Mouse (Mus musculus): ENCODE measurements around the gene Dusp22. TPM values are rescaled to one million over a fixed set of nuclear protein-coding genes. Genes with fewer than 3 reads are reported as not detected.

Dusp22 gene
- polyA plus RNA-seq (2012), result 0.03 and 0.06 TPM in 2 replicates

DNA sequence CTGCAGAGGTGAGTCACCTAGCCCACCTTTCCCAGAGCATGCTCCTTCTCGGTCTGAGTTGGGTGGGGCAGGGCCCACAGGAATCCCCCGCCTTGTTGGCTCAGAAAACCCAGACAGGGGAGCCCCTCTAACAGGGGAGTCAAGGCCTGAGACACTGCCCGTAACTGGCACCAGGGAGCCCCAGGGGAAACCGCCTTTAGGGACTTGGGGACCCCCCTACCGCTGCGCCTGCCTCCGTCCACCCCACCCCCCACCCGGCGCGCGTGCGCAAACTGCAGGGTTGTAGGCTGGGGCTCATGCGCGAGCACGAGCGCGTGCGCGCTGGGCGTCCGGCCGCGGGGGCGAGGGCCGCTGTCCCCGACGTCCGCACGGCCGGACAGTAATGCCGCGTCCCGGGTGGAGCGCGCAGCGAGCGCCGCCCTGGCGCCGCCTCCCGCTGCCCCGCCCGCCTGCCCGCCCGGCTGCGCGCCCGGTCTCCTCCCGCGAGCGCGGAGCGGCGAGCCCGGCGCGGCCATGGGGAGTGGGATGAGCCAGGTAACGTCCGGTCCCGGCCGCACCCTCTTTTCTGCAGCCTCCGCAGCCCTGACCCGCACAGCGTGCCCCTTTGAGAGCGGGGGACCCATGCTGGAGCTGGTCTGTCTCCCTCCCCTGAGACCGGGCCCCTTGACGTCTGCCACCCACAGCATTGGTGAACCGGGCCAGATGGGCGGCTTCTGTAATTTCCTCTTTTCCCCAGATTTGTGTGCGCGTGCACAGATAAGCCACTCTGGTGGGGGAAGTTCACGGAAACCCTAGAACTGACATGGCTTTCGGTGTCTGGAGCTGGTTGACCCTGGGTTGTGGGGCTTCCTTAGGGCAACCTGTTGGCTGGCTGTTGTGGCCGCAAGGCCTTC is at the start of gene Dusp22:
Gene Dusp22 (plus strand): TSS at position 387 of the 893 bp plus-strand sequence.
- peaks cover 16% of the 10 kb centered on the region for H3K27me3 ChIP-seq (ENCODE audit: control insufficient read depth)
- H3K4me3 ChIP-seq (replicated peaks), result peak within 1 kb of the TSS; percentile 56
- no peaks in the 10 kb centered on the region; the same call in 1 of the 2 replicates for H3K4me1 ChIP-seq (ENCODE audit: control insufficient read depth)
- no peaks in the 10 kb centered on the region for H3K36me3 ChIP-seq (ENCODE audit: control insufficient read depth)
- TF ChIP-seq GATA1 (IDR thresholded peaks at IDR 0.05; ENCODE audit: low read length), result no peak
- no peak for TF ChIP-seq TAL1 (IDR thresholded peaks at IDR 0.05; ENCODE audit: low read length)
- H3K9me3 ChIP-seq (ENCODE audit: control insufficient read depth, low read length), result no peaks in the 10 kb centered on the region

DNA sequence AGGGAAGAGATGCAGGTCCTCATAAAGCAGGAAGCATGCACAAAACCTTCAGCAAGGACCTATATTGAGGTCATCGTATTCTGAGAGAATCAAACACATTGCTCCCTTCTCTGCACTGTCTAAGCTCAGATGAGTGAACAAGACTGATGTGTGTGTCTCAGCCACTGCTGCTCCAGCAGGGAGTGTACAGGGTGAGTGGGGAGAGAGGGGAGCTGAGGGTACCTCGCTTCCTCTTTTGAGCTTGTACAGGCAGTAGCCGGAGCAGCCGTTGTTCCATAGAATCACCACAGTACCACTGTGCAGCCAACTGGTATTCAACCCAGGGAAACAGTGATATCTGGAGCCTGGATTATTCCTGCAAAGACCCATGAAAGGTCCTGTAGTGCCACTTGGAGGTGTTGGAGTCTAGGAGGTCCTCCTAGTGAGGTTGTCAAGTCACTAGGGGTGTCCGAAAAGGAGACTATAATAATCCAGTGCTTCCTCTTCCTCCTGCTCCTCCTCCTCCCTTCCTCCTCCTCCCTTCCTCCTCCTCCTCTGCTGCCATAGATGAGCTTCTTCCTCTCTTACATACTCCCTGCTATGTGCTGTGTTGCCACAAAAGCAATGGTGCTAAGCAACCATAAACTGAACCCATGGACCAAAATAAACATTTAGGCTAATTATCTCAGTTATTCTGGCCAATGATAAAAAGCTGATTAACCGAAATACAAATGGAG is 47.6 kb upstream of the Dusp22 start:
- no peaks in the 10 kb centered on the region for H3K4me1 ChIP-seq (ENCODE audit: control insufficient read depth)
- no peaks in the 10 kb centered on the region for H3K27me3 ChIP-seq (ENCODE audit: control insufficient read depth)
- H3K36me3 ChIP-seq (ENCODE audit: control insufficient read depth), result no peaks in the 10 kb centered on the region
- no peaks in the 10 kb centered on the region for H3K9me3 ChIP-seq (ENCODE audit: control insufficient read depth, low read length)
- TF ChIP-seq GATA1 (IDR thresholded peaks at IDR 0.05; ENCODE audit: low read length), result no peak
- TF ChIP-seq TAL1 (IDR thresholded peaks at IDR 0.05; ENCODE audit: low read length), result no peak
- H3K4me3 ChIP-seq (replicated peaks), result no peak overlapping the region

DNA sequence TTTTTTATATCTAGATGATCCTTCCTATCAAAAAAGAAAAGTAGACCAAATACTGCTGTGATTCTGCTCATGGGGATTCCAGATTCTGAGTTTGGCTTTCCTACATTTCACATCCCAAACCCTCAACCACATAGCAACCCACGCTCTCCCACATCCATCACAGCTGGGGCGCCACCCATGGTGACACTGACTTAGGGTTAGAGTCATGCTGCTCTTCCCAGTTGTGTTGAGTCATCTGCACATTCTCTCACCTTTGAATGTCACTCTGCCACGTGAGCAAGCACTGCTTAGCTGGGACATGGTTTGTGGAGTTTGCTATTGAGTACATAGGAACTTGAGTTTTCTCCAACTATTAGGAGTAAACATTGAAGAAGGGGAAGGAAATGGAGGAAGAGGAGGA is 40.1 kb upstream of the Dusp22 start:
- no peaks in the 10 kb centered on the region for H3K27me3 ChIP-seq (ENCODE audit: control insufficient read depth)
- H3K36me3 ChIP-seq (ENCODE audit: control insufficient read depth), result no peaks in the 10 kb centered on the region
- no peak for TF ChIP-seq GATA1 (IDR thresholded peaks at IDR 0.05; ENCODE audit: low read length)
- TF ChIP-seq TAL1 (IDR thresholded peaks at IDR 0.05; ENCODE audit: low read length), result no peak
- H3K4me3 ChIP-seq (replicated peaks), result no peak overlapping the region
- H3K4me1 ChIP-seq (ENCODE audit: control insufficient read depth), result no peaks in the 10 kb centered on the region
- H3K9me3 ChIP-seq (ENCODE audit: control insufficient read depth, low read length), result no peaks in the 10 kb centered on the region

DNA sequence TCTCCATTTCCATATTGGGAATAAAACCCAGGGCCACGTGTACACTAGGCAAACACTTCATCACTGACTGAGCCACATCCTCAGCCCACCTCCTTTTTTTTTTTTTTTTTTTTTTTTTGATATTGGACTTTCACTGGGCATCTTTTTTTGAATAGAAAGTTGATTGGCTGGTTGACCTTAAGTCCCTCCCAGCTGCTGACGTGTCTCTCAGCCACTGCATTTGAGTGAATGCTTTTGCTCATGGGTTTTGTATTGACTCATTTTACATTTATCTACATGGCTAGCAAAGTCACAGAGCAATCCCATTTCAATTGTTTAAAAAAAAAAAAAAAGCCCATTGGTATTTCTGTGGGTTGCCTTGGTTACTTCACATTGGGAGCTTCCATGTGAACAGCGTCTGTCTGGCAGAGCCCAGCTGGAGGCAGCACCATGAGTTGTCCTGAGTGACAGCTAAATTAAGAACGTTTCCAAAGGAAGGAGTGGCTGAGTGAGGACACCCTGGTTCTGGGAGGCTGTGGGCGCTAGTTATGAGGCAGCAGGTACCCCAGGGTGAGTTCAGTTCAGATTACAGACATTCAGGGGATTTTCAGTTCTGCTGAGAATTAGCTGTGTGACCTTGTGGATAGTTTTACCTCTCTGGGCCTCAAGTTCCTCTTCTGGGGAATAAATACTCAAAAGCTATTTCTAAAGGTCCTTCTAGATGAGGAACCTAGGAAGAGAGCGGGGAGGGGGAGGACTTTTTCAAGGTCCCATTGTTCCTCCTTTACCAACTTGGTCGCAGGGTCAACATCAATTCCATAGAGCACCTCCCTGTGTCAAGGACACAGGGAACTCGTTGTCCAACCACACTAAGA is 31.4 kb upstream of the Dusp22 start:
- Histone ChIP-seq H3K36me3 (ENCODE audit: control insufficient read depth) (no peaks in the 10 kb centered on the region), H3K4me1 (ENCODE audit: control insufficient read depth) (no peaks in the 10 kb centered on the region), H3K9me3 (ENCODE audit: control insufficient read depth, low read length) (no peaks in the 10 kb centered on the region), H3K4me3 (replicated peaks) (no peak overlapping the region), H3K27me3 (ENCODE audit: control insufficient read depth) (no peaks in the 10 kb centered on the region)
- TF ChIP-seq GATA1 (IDR thresholded peaks at IDR 0.05; ENCODE audit: low read length) (no peak), TAL1 (IDR thresholded peaks at IDR 0.05; ENCODE audit: low read length) (no peak; the same call in 2 of the 3 replicates)

DNA sequence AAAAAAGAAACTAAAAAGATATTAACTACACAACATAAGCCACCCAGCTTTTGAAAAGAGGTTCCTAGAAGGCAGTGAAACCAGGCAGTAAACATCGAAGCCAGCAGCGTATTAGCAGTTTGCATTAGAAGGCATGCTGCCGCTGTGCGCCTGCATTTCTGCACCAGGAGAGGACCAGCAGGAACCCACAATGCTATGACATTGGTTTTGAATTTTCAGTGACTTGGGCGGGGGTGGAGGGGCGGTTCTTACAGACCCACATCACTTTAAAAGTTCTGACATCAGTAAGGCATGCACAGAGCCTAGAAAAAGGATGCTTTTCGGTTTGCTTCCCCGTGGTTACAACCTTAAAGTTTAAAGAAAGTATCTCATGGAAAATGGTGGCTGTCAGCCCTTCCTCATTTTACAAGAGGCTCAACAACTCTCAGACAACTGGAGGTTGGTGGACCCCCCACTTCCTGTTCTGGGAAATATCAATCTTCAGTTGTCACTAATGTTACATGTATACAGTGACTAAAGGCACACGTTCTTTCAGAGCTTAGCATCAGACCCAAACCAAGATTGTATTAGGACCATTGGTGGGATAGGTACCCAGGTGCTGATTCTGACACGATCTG is 29.9 kb upstream of the Dusp22 start:
- no peaks in the 10 kb centered on the region for H3K9me3 ChIP-seq (ENCODE audit: control insufficient read depth, low read length)
- H3K4me1 ChIP-seq (ENCODE audit: control insufficient read depth), result no peaks in the 10 kb centered on the region
- H3K4me3 ChIP-seq (replicated peaks), result no peak overlapping the region
- H3K36me3 ChIP-seq (ENCODE audit: control insufficient read depth), result no peaks in the 10 kb centered on the region
- TF ChIP-seq GATA1 (IDR thresholded peaks at IDR 0.05; ENCODE audit: low read length) (no peak), TAL1 (IDR thresholded peaks at IDR 0.05; ENCODE audit: low read length) (no peak)
- no peaks in the 10 kb centered on the region for H3K27me3 ChIP-seq (ENCODE audit: control insufficient read depth)

DNA sequence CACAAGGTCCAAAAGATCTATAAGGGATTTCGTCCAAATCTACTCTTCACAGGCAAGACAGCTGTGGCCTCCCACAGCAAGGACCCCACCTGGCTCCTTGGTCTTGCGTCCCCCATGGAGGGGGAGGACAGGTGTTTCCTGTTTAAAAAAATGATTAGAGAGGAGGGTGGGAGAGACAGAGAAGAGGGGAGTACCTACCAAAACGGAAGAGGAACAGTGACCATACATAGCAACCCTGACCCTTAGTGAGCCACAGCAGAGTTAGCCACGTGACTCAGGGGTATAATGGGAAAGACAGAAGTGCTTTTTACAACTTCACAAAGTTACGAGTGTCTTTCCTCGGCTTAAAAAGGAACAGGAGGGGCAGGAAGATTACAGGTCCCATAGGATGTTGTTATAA is 26.8 kb upstream of the Dusp22 start:
- no peak for TF ChIP-seq GATA1 (IDR thresholded peaks at IDR 0.05; ENCODE audit: low read length)
- no peak for TF ChIP-seq TAL1 (IDR thresholded peaks at IDR 0.05; ENCODE audit: low read length)
- no peak overlapping the region for H3K4me3 ChIP-seq (replicated peaks)

DNA sequence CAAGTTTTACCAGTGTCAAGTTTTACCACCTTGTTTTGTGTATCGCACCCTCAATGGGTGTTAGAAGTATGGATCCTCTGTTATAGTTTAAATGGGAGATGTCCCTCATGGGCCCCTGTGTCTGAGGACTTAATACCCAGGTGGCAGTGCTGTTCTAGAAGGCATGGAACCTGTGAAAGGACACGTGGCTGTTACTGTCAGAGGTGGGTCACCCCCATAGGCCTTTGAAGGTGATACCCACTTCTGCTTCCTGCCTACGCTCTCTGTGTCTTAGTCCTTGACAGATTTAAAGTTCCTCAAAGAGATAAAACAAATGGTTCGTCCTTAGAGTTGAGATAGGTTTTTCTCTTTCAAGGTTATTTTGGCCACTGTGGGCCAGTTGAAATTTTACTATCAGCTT is 23.3 kb upstream of the Dusp22 start:
- Histone ChIP-seq H3K36me3 (ENCODE audit: control insufficient read depth) (no peaks in the 10 kb centered on the region), H3K27me3 (ENCODE audit: control insufficient read depth) (no peaks in the 10 kb centered on the region), H3K9me3 (ENCODE audit: control insufficient read depth, low read length) (no peaks in the 10 kb centered on the region), H3K4me1 (ENCODE audit: control insufficient read depth) (no peaks in the 10 kb centered on the region), H3K4me3 (replicated peaks) (no peak overlapping the region)
- TF ChIP-seq GATA1 (IDR thresholded peaks at IDR 0.05; ENCODE audit: low read length), result no peak
- no peak for TF ChIP-seq TAL1 (IDR thresholded peaks at IDR 0.05; ENCODE audit: low read length)

More for the DNA sequence above, 26.8 kb upstream of the Dusp22 start:
- Histone ChIP-seq H3K27me3 (ENCODE audit: control insufficient read depth) (no peaks in the 10 kb centered on the region), H3K9me3 (ENCODE audit: control insufficient read depth, low read length) (no peaks in the 10 kb centered on the region), H3K4me1 (ENCODE audit: control insufficient read depth) (no peaks in the 10 kb centered on the region), H3K36me3 (ENCODE audit: control insufficient read depth) (no peaks in the 10 kb centered on the region)

DNA sequence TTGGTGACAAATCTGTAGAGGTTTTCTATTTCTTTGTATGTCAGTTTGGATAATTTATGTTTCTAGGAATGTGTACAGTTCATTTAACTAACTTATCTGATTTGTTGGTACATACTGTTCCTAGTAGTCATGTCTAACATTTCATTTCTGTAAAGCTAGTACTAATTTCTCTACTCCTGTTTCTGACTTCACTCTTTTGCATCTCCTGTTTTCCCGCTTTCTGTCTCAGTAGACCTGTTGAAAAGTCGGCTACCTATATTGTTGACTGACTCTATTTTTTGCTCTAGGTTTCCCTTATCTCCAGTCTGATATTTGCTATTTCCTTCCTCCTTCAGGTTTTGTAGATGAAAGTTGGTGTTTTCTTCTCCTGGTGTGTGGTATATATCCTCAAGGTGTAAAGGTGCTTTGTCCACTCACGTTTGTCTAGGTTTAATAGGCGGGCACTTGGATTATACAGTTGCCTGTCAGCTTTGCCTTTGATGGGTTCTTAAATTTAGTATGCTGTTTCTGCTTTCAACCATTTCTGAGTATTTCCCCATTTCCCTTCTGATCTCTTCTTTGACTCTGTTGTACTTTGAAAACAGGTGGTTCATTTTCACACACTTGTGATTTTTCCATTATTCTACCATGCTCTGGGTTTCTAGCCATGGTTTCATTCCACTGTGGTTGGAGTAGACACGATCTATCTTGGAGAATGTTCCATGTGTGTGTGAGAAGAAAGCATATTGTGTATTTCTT is 21.3 kb upstream of the Dusp22 start:
- Histone ChIP-seq H3K9me3 (ENCODE audit: control insufficient read depth, low read length) (no peaks in the 10 kb centered on the region), H3K27me3 (ENCODE audit: control insufficient read depth) (no peaks in the 10 kb centered on the region), H3K36me3 (ENCODE audit: control insufficient read depth) (no peaks in the 10 kb centered on the region), H3K4me3 (replicated peaks) (no peak overlapping the region), H3K4me1 (ENCODE audit: control insufficient read depth) (no peaks in the 10 kb centered on the region)
- no peak for TF ChIP-seq TAL1 (IDR thresholded peaks at IDR 0.05; ENCODE audit: low read length)
- TF ChIP-seq GATA1 (IDR thresholded peaks at IDR 0.05; ENCODE audit: low read length), result no peak
